Mouse (Mus musculus) hindbrain, embryonic 13.5 days (tissue): ENCODE results near the gene Lce1j. TPM values are rescaled to one million over a fixed set of nuclear protein-coding genes. Genes with fewer than 3 reads are reported as not detected.
"Not testable (repeated sequence)": the region's sequence is repeated elsewhere in the genome, so short reads cannot be mapped to it uniquely, and the experiment has no call there.

Experiments
- ATAC-seq: fragments of 200-750 bp; cut with Nextera tagmentation; 2 replicates; pipeline ENCODE4 v1.8.0; 2017; ENCODE audit warnings: moderate TSS enrichment; ENCODE audit not compliant: low FRiP score
- H3K27ac ChIP-seq: fragments of 300-500 bp; sonication (generic); 2 replicates; pipeline ENCODE4 v1.5.1; 2015; ENCODE audit warnings: inconsistent platforms, mild to moderate bottlenecking, moderate library complexity
- H3K27me3 ChIP-seq: fragments of 300-500 bp; sonication (generic); 2 replicates; pipeline ENCODE4 v1.6.1; 2015; ENCODE audit warnings: mild to moderate bottlenecking, inconsistent platforms
- H3K36me3 ChIP-seq: fragments of 300-500 bp; sonication (generic); 2 replicates; pipeline ENCODE4 v1.6.1; 2015; ENCODE audit warnings: mild to moderate bottlenecking, inconsistent platforms
- H3K4me1 ChIP-seq: fragments of 300-500 bp; sonication (generic); replicated peaks from 2 replicates; pipeline ENCODE4 v1.6.1; 2015; ENCODE audit warnings: inconsistent platforms
- H3K4me2 ChIP-seq: fragments of 300-500 bp; sonication (generic); 2 replicates; pipeline ENCODE4 v1.6.1; 2015; ENCODE audit warnings: inconsistent platforms, mild to moderate bottlenecking, moderate library complexity
- H3K4me3 ChIP-seq: fragments of 300-500 bp; sonication (generic); 2 replicates; pipeline ENCODE4 v1.5.1; 2015; ENCODE audit warnings: mild to moderate bottlenecking, inconsistent platforms
- H3K9ac ChIP-seq: fragments of 300-500 bp; sonication (generic); 2 replicates; pipeline ENCODE4 v1.6.1; 2015; ENCODE audit warnings: mild to moderate bottlenecking, inconsistent platforms
- H3K9me3 ChIP-seq: fragments of 300-500 bp; sonication (generic); 2 replicates; pipeline ENCODE4 v1.6.1; 2016; ENCODE audit warnings: inconsistent platforms
- WGBS: fragments of 180-500 bp; shearing (Covaris S2); methylation state at CpG from one replicate; pipeline ENCODE4 v1.1.7; 2015; 5-methylcytosine and 5-hydroxymethylcytosine counted together
- polyA plus RNA-seq: library from polyadenylated mRNA; unstranded; fragments of >200 nt; fragmentation: Nextera tagmentation; extraction: Ambion mirVana; gene quantifications from 2 replicates; pipeline ENCODE4 v1.2.1, GENCODE M21; 2015

Lce1j gene
- not detected in 2 replicates for polyA plus RNA-seq

GRCm38 (mm10) chr3:92790414-92790813 is at the start of gene Lce1j:
Gene Lce1j, minus strand, starts transcription at chr3:92790514.
- Histone ChIP-seq H3K4me1 (no peaks in the 10 kb centered on the region), H3K27me3 (no peaks in the 10 kb centered on the region), H3K4me3 (no peak within 1 kb of the TSS), H3K9me3 (no peaks in the 10 kb centered on the region), H3K36me3 (no peaks in the 10 kb centered on the region), H3K27ac (no peak within 1 kb of the TSS), H3K4me2 (no peak within 1 kb of the TSS), H3K9ac (no peak within 1 kb of the TSS)
- 97% methylated on average over 1 of the region's 1 CpGs for WGBS
- ATAC-seq = no peak

GRCm38 (mm10) chr3:92827108-92827507 is 36.8 kb upstream of the Lce1j start, which contains the start of gene Kprp:
Gene Kprp, minus strand, starts transcription at chr3:92827247.
- Histone ChIP-seq H3K36me3 (no peaks in the 10 kb centered on the region), H3K4me3 (no peak within 1 kb of the TSS), H3K4me2 (no peak within 1 kb of the TSS), H3K27me3 (no peaks in the 10 kb centered on the region), H3K9ac (no peak within 1 kb of the TSS), H3K9me3 (no peaks in the 10 kb centered on the region), H3K4me1 (no peaks in the 10 kb centered on the region), H3K27ac (no peak within 1 kb of the TSS)
- no peak for ATAC-seq
- 53% methylated on average over 1 of the region's 1 CpGs for WGBS

GRCm38 (mm10) chr3:92825808-92826207 is 35.5 kb upstream of the Lce1j start:
- no peaks in the 10 kb centered on the region for H3K9me3 ChIP-seq
- no peak overlapping the region for H3K27ac ChIP-seq
- 42% methylated on average over 1 of the region's 1 CpGs for WGBS
- no peaks in the 10 kb centered on the region for H3K27me3 ChIP-seq
- H3K4me1 ChIP-seq = no peaks in the 10 kb centered on the region
- no peak overlapping the region for H3K9ac ChIP-seq
- H3K4me2 ChIP-seq = no peak overlapping the region
- ATAC-seq = no peak
- H3K36me3 ChIP-seq = no peaks in the 10 kb centered on the region
- H3K4me3 ChIP-seq = no peak overlapping the region

GRCm38 (mm10) chr3:92816036-92816435 is 25.7 kb upstream of the Lce1j start:
- ATAC-seq, H3K27me3 ChIP-seq, H3K9ac ChIP-seq, H3K36me3 ChIP-seq, H3K4me2 ChIP-seq, H3K9me3 ChIP-seq, H3K4me3 ChIP-seq, H3K27ac ChIP-seq, H3K4me1 ChIP-seq: not testable (repeated sequence)
- 93% methylated on average over 2 of the region's 2 CpGs for WGBS

GRCm38 (mm10) chr3:92815581-92815980 is 25.3 kb upstream of the Lce1j start:
- Histone ChIP-seq H3K27me3 (no peaks in the 10 kb centered on the region), H3K9ac (no peak overlapping the region), H3K9me3 (no peaks in the 10 kb centered on the region), H3K4me1 (no peaks in the 10 kb centered on the region), H3K4me3 (no peak overlapping the region), H3K4me2 (no peak overlapping the region), H3K36me3 (no peaks in the 10 kb centered on the region), H3K27ac (no peak overlapping the region)
- WGBS = 95% methylated on average over 3 of the region's 3 CpGs
- ATAC-seq = no peak

GRCm38 (mm10) chr3:92807791-92808190 is 17.5 kb upstream of the Lce1j start, which contains the start of gene Lce1k:
Gene Lce1k, minus strand, starts transcription at chr3:92807891.
- no peak for ATAC-seq
- H3K4me2 ChIP-seq = no peak within 1 kb of the TSS

GRCm38 (mm10) chr3:92778799-92779198 is 11.5 kb downstream of the Lce1j start, which contains the start of gene Lce1i:
Gene Lce1i, minus strand, starts transcription at chr3:92778899.
- Histone ChIP-seq H3K4me3 (no peak within 1 kb of the TSS), H3K27me3 (no peaks in the 10 kb centered on the region), H3K9ac (no peak within 1 kb of the TSS), H3K36me3 (no peaks in the 10 kb centered on the region), H3K9me3 (no peaks in the 10 kb centered on the region), H3K4me1 (no peaks in the 10 kb centered on the region), H3K4me2 (no peak within 1 kb of the TSS), H3K27ac (no peak within 1 kb of the TSS)
- 93% methylated on average over 1 of the region's 1 CpGs for WGBS
- no peak for ATAC-seq

More at GRCm38 (mm10) chr3:92807791-92808190, 17.5 kb upstream of the Lce1j start, which contains the start of gene Lce1k:
- Histone ChIP-seq H3K9me3 (no peaks in the 10 kb centered on the region), H3K4me1 (no peaks in the 10 kb centered on the region), H3K9ac (no peak within 1 kb of the TSS), H3K27me3 (no peaks in the 10 kb centered on the region), H3K4me3 (no peak within 1 kb of the TSS), H3K36me3 (no peaks in the 10 kb centered on the region), H3K27ac (no peak within 1 kb of the TSS)

- no peaks in the 10 kb centered on the region for H3K27me3 ChIP-seq
- no peak for ATAC-seq
- no peak overlapping the region for H3K4me2 ChIP-seq
- H3K4me1 ChIP-seq = no peaks in the 10 kb centered on the region
- H3K36me3 ChIP-seq = no peaks in the 10 kb centered on the region
- no peak overlapping the region for H3K4me3 ChIP-seq
- WGBS = 25% methylated on average over 3 of the region's 3 CpGs
- H3K9ac ChIP-seq = no peak overlapping the region
- H3K27ac ChIP-seq = no peak overlapping the region
- no peaks in the 10 kb centered on the region for H3K9me3 ChIP-seq
These were observed 18.7 kb downstream of the Lce1j start for GRCm38 (mm10) chr3:92771573-92771972.

- Histone ChIP-seq H3K9ac (no peak within 1 kb of the TSS), H3K4me2 (no peak within 1 kb of the TSS), H3K4me1 (no peaks in the 10 kb centered on the region), H3K4me3 (no peak within 1 kb of the TSS), H3K9me3 (no peaks in the 10 kb centered on the region), H3K36me3 (no peaks in the 10 kb centered on the region), H3K27me3 (no peaks in the 10 kb centered on the region), H3K27ac (no peak within 1 kb of the TSS)
- ATAC-seq = no peak
- 89% methylated on average over 1 of the region's 1 CpGs for WGBS
These were observed 25.3 kb downstream of the Lce1j start, which contains the start of gene Lce1h for GRCm38 (mm10) chr3:92764965-92765364. Gene Lce1h, minus strand, starts transcription at chr3:92765065.

GRCm38 (mm10) chr3:92753197-92753596 is 37.1 kb downstream of the Lce1j start:
- 47% methylated on average over 3 of the region's 3 CpGs for WGBS
- H3K9ac ChIP-seq = no peak overlapping the region
- no peaks in the 10 kb centered on the region for H3K9me3 ChIP-seq
- ATAC-seq = 0 out of 2 replicates have a peak, but pooled peaks have one; percentile 36
- no peak overlapping the region for H3K27ac ChIP-seq
- no peaks in the 10 kb centered on the region for H3K27me3 ChIP-seq
- H3K36me3 ChIP-seq = no peaks in the 10 kb centered on the region
- no peaks in the 10 kb centered on the region for H3K4me1 ChIP-seq
- H3K4me3 ChIP-seq = no peak overlapping the region
- no peak overlapping the region for H3K4me2 ChIP-seq

- H3K36me3 ChIP-seq = no peaks in the 10 kb centered on the region
- no peak within 1 kb of the TSS for H3K4me3 ChIP-seq
These were observed 38.1 kb downstream of the Lce1j start, which contains the start of gene Lce1g for GRCm38 (mm10) chr3:92752238-92752637. Gene Lce1g, minus strand, starts transcription at chr3:92752338.

GRCm38 (mm10) chr3:92738996-92739395 is 51.3 kb downstream of the Lce1j start, which contains the start of gene Gm38119:
Gene Gm38119, minus strand, starts transcription at chr3:92739096.
- 70% methylated on average over 1 of the region's 1 CpGs for WGBS
- H3K4me3 ChIP-seq = no peak within 1 kb of the TSS
- no peak within 1 kb of the TSS for H3K27ac ChIP-seq
- no peaks in the 10 kb centered on the region for H3K27me3 ChIP-seq
- no peaks in the 10 kb centered on the region for H3K4me1 ChIP-seq
- H3K9ac ChIP-seq = no peak within 1 kb of the TSS
- H3K36me3 ChIP-seq = no peaks in the 10 kb centered on the region
- H3K9me3 ChIP-seq = no peaks in the 10 kb centered on the region
- H3K4me2 ChIP-seq = no peak within 1 kb of the TSS
- ATAC-seq = no peak

More at GRCm38 (mm10) chr3:92752238-92752637, 38.1 kb downstream of the Lce1j start, which contains the start of gene Lce1g:
- 91% methylated on average over 1 of the region's 1 CpGs for WGBS
- no peaks in the 10 kb centered on the region for H3K4me1 ChIP-seq
- ATAC-seq = no peak
- H3K27me3 ChIP-seq = no peaks in the 10 kb centered on the region
- no peak within 1 kb of the TSS for H3K9ac ChIP-seq
- no peak within 1 kb of the TSS for H3K27ac ChIP-seq
- H3K9me3 ChIP-seq = no peaks in the 10 kb centered on the region
- no peak within 1 kb of the TSS for H3K4me2 ChIP-seq
